Mouse (Mus musculus): Measurements from ENCODE around the gene Sbk3.

DNA sequence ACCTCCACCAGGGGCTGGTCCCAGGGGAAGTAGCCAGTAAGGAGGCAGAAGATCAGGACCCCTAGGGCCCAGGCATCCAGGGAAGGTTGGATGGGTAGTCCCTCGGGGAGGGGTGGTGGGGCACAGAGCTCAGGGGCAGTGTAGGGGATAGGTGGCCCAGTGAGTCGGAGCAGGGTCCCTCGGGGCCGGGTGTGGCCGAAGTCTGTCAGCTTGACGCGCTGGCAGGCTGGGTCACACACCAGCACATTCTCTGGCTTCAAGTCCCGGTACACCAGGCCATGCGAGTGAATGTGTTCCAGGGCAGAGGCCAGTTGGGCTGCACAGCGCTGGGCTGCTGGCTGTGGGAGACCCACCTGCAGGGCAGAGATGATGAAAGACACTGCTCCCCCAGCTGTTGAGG lies 13.6 kb downstream of the Sbk3 start:
- TF ChIP-seq MAX (IDR thresholded peaks at IDR 0.05) (no peak), CTCF (IDR thresholded peaks at IDR 0.05; ENCODE audit: control insufficient read depth, insufficient read depth, insufficient read length) (no peak), USF1 (IDR thresholded peaks at IDR 0.05; ENCODE audit: low read depth) (no peak), CEBPB (IDR thresholded peaks at IDR 0.05; ENCODE audit: low read depth) (no peak)
